Mouse (Mus musculus) limb, embryonic 12.5 days (tissue): ENCODE data around the gene Mterf1a. TPM values are rescaled to one million over a fixed set of nuclear protein-coding genes. Genes with fewer than 3 reads are reported as not detected.
A peak's percentile ranks its signal among the peaks of the same experiment; 100 is the strongest.
"Not testable (repeated sequence)": the region's sequence is repeated elsewhere in the genome, so short reads cannot be mapped to it uniquely, and the experiment has no call there.

Source experiments
- ATAC-seq: fragments of 200-750 bp; cut with Nextera tagmentation; 2 replicates; pipeline ENCODE4 v1.8.0; 2017; ENCODE audit warnings: low read depth, moderate TSS enrichment; ENCODE audit not compliant: insufficient number of reproducible peaks, insufficient read depth, low FRiP score, low TSS enrichment
- H3K27ac ChIP-seq: fragments of 300-500 bp; sonication (generic); 2 replicates; pipeline ENCODE4 v1.5.1; 2016; ENCODE audit warnings: mild to moderate bottlenecking, moderate library complexity
- H3K27me3 ChIP-seq: fragments of 300-500 bp; sonication (generic); 2 replicates; pipeline ENCODE4 v1.6.1; 2016; ENCODE audit warnings: mild to moderate bottlenecking, moderate library complexity
- H3K36me3 ChIP-seq: fragments of 300-500 bp; sonication (generic); 2 replicates; pipeline ENCODE4 v1.6.1; 2016; ENCODE audit warnings: mild to moderate bottlenecking, moderate library complexity
- H3K4me1 ChIP-seq: fragments of 300-500 bp; sonication (generic); replicated peaks from 2 replicates; pipeline ENCODE4 v1.6.1; 2016
- H3K4me2 ChIP-seq: fragments of 300-500 bp; sonication (generic); 2 replicates; pipeline ENCODE4 v1.6.1; 2016; ENCODE audit warnings: mild to moderate bottlenecking, moderate library complexity
- H3K4me3 ChIP-seq: fragments of 300-500 bp; sonication (generic); replicated peaks from 2 replicates; pipeline ENCODE4 v1.5.1; 2016; ENCODE audit warnings: mild to moderate bottlenecking
- H3K9ac ChIP-seq: fragments of 300-500 bp; sonication (generic); replicated peaks from 2 replicates; pipeline ENCODE4 v1.6.1; 2016; ENCODE audit warnings: mild to moderate bottlenecking, moderate library complexity
- H3K9me3 ChIP-seq: fragments of 300-500 bp; sonication (generic); 2 replicates; pipeline ENCODE4 v1.6.1; 2016; ENCODE audit warnings: mild to moderate bottlenecking, moderate library complexity
- WGBS: fragments of 180-500 bp; shearing (Covaris S2); methylation state at CpG from one replicate; pipeline ENCODE4 v1.1.7; 2016; 5-methylcytosine and 5-hydroxymethylcytosine counted together
- polyA plus RNA-seq: library from polyadenylated mRNA; unstranded; fragments of >200 nt; fragmentation: Nextera tagmentation; extraction: Ambion mirVana; gene quantifications from 2 replicates; pipeline ENCODE4 v1.2.1, GENCODE M21; 2016

Mterf1a gene
- polyA plus RNA-seq: 9.4 and 9.6 TPM in 2 replicates

- H3K4me3 ChIP-seq: peak within 1 kb of the TSS; percentile 38
- H3K4me1 ChIP-seq, H3K27me3 ChIP-seq, H3K36me3 ChIP-seq, H3K9me3 ChIP-seq, H3K27ac ChIP-seq: not testable (repeated sequence)
- 1% methylated on average over 7 of the region's 47 CpGs for WGBS
- peak; percentile 99 for ATAC-seq
- H3K9ac ChIP-seq: peak within 1 kb of the TSS; percentile 57
- H3K4me2 ChIP-seq: peak within 1 kb of the TSS; percentile 65
These were observed at the start of gene Mterf1a for GRCm38 (mm10) chr5:3893459-3894293. Gene Mterf1a, minus strand, starts transcription at chr5:3893933.

- H3K9ac ChIP-seq, ATAC-seq, H3K4me3 ChIP-seq, H3K4me1 ChIP-seq, H3K27ac ChIP-seq, H3K4me2 ChIP-seq, H3K27me3 ChIP-seq, H3K9me3 ChIP-seq: not testable (repeated sequence)
- H3K36me3 ChIP-seq: peaks cover 20% of the 10 kb centered on the region; the same call in 1 of the 2 replicates
- 56% methylated on average over 4 of the region's 4 CpGs for WGBS
These were observed 49.4 kb upstream of the Mterf1a start for GRCm38 (mm10) chr5:3943169-3943568.

GRCm38 (mm10) chr5:3941240-3941639 lies 47.5 kb upstream of the Mterf1a start:
- Histone ChIP-seq H3K9ac (no peak overlapping the region), H3K36me3 (peaks cover 20% of the 10 kb centered on the region; the same call in 1 of the 2 replicates), H3K4me1 (no peaks in the 10 kb centered on the region), H3K9me3 (0 out of 2 replicates have a peak, but pooled peaks cover 5% of the 10 kb centered on the region), H3K27me3 (no peaks in the 10 kb centered on the region), H3K4me3 (no peak overlapping the region), H3K4me2 (no peak overlapping the region), H3K27ac (no peak overlapping the region)
- WGBS: 90% methylated on average over 2 of the region's 2 CpGs
- ATAC-seq: no peak

GRCm38 (mm10) chr5:3939335-3939734 lies 45.6 kb upstream of the Mterf1a start:
- Histone ChIP-seq H3K27ac (no peak overlapping the region), H3K36me3 (peaks cover 20% of the 10 kb centered on the region; the same call in 1 of the 2 replicates), H3K4me2 (no peak overlapping the region), H3K9ac (no peak overlapping the region), H3K9me3 (0 out of 2 replicates have a peak, but pooled peaks cover 5% of the 10 kb centered on the region), H3K4me1 (no peaks in the 10 kb centered on the region), H3K27me3 (no peaks in the 10 kb centered on the region), H3K4me3 (no peak overlapping the region)
- 95% methylated on average over 5 of the region's 5 CpGs for WGBS
- no peak for ATAC-seq

- no peak for ATAC-seq
- H3K9me3 ChIP-seq: 0 out of 2 replicates have a peak, but pooled peaks cover 5% of the 10 kb centered on the region
- no peaks in the 10 kb centered on the region for H3K27me3 ChIP-seq
- no peak overlapping the region; the same call in 1 of the 2 replicates for H3K27ac ChIP-seq
- no peaks in the 10 kb centered on the region for H3K4me1 ChIP-seq
- no peak overlapping the region for H3K4me3 ChIP-seq
- WGBS: 82% methylated on average over 3 of the region's 3 CpGs
- no peak overlapping the region for H3K4me2 ChIP-seq
- peaks cover 20% of the 10 kb centered on the region; the same call in 1 of the 2 replicates for H3K36me3 ChIP-seq
- H3K9ac ChIP-seq: no peak overlapping the region
These were observed 45.2 kb upstream of the Mterf1a start for GRCm38 (mm10) chr5:3938905-3939304.

GRCm38 (mm10) chr5:3935778-3936554 lies 42.2 kb upstream of the Mterf1a start:
- peaks cover 13% of the 10 kb centered on the region; the same call in 1 of the 2 replicates for H3K36me3 ChIP-seq
- no peaks in the 10 kb centered on the region for H3K27me3 ChIP-seq
- H3K4me2 ChIP-seq: no peak overlapping the region
- no peak overlapping the region for H3K9ac ChIP-seq
- H3K9me3 ChIP-seq: 0 out of 2 replicates have a peak, but pooled peaks cover 5% of the 10 kb centered on the region
- no peak for ATAC-seq
- H3K27ac ChIP-seq: no peak overlapping the region
- H3K4me3 ChIP-seq: no peak overlapping the region
- 95% methylated on average over 8 of the region's 8 CpGs for WGBS
- peaks cover 4% of the 10 kb centered on the region for H3K4me1 ChIP-seq

- Histone ChIP-seq H3K9ac (no peak overlapping the region), H3K4me2 (no peak overlapping the region), H3K27ac (no peak overlapping the region), H3K36me3 (peaks cover 11% of the 10 kb centered on the region; the same call in 1 of the 2 replicates), H3K4me1 (peaks cover 11% of the 10 kb centered on the region), H3K9me3 (0 out of 2 replicates have a peak, but pooled peaks cover 5% of the 10 kb centered on the region), H3K4me3 (no peak overlapping the region), H3K27me3 (no peaks in the 10 kb centered on the region)
- WGBS: 92% methylated on average over 5 of the region's 5 CpGs
- ATAC-seq: no peak
These were observed 41.5 kb upstream of the Mterf1a start for GRCm38 (mm10) chr5:3935266-3935665.

- WGBS: 87% methylated on average over 3 of the region's 3 CpGs
- H3K27me3 ChIP-seq: no peaks in the 10 kb centered on the region
- H3K4me3 ChIP-seq: no peak overlapping the region
- no peak for ATAC-seq
- 0 out of 2 replicates have a peak, but pooled peaks cover 1% of the 10 kb centered on the region for H3K36me3 ChIP-seq
- H3K9ac ChIP-seq: no peak overlapping the region
- no peaks in the 10 kb centered on the region for H3K9me3 ChIP-seq
- H3K4me2 ChIP-seq: no peak overlapping the region
- H3K4me1 ChIP-seq: peaks cover 21% of the 10 kb centered on the region
- no peak overlapping the region for H3K27ac ChIP-seq
These were observed 39.8 kb upstream of the Mterf1a start for GRCm38 (mm10) chr5:3933551-3933950.

- H3K4me3 ChIP-seq: no peak overlapping the region
- no peaks in the 10 kb centered on the region for H3K9me3 ChIP-seq
- ATAC-seq: no peak
- H3K36me3 ChIP-seq: no peaks in the 10 kb centered on the region
- WGBS: 96% methylated on average over 3 of the region's 3 CpGs
- no peak overlapping the region for H3K4me2 ChIP-seq
- no peaks in the 10 kb centered on the region for H3K27me3 ChIP-seq
- H3K27ac ChIP-seq: no peak overlapping the region
- no peak overlapping the region for H3K9ac ChIP-seq
- peaks cover 21% of the 10 kb centered on the region for H3K4me1 ChIP-seq
These were observed 37.9 kb upstream of the Mterf1a start for GRCm38 (mm10) chr5:3931636-3932035.

- peak overlapping the region; percentile 73 for H3K4me2 ChIP-seq
- H3K27ac ChIP-seq: no peak overlapping the region
- H3K36me3 ChIP-seq: no peaks in the 10 kb centered on the region
- 24% methylated on average over 5 of the region's 5 CpGs for WGBS
- no peak overlapping the region for H3K9ac ChIP-seq
- H3K4me1 ChIP-seq: peaks cover 21% of the 10 kb centered on the region
- H3K4me3 ChIP-seq: no peak overlapping the region
- H3K27me3 ChIP-seq: no peaks in the 10 kb centered on the region
- H3K9me3 ChIP-seq: no peaks in the 10 kb centered on the region
- ATAC-seq: no peak
These were observed 37.0 kb upstream of the Mterf1a start for GRCm38 (mm10) chr5:3930760-3931159.

- ATAC-seq: peak; percentile 34; the same call in 1 of the 2 replicates
- peak overlapping the region; percentile 98 for H3K9ac ChIP-seq
- H3K4me1 ChIP-seq: peaks cover 21% of the 10 kb centered on the region
- H3K27ac ChIP-seq: peak overlapping the region; percentile 95
- H3K4me3 ChIP-seq: peak overlapping the region; percentile 87
- WGBS: 1% methylated on average over 12 of the region's 12 CpGs
- H3K4me2 ChIP-seq: peak overlapping the region; percentile 73
- H3K36me3 ChIP-seq: no peaks in the 10 kb centered on the region
- no peaks in the 10 kb centered on the region for H3K9me3 ChIP-seq
- no peaks in the 10 kb centered on the region for H3K27me3 ChIP-seq
These were observed 34.9 kb upstream of the Mterf1a start for GRCm38 (mm10) chr5:3928690-3929046.
